Mouse (Mus musculus): ENCODE data around the gene Hsd17b6.

The Hsd17b6 gene

GRCm38 (mm10) chr10:128004918-128005317 lies 2.5 kb downstream of the Hsd17b6 start:
- no peak for DNase-seq

- no peak for DNase-seq
Measured at GRCm38 (mm10) chr10:128003281-128003801, 4.1 kb downstream of the Hsd17b6 start.

GRCm38 (mm10) chr10:127998260-127998659 lies 9.2 kb downstream of the Hsd17b6 start:
- no peak for DNase-seq

- DNase-seq: no peak
Measured at GRCm38 (mm10) chr10:127996690-127997089, 10.7 kb downstream of the Hsd17b6 start.

- peak; percentile 3 for DNase-seq
Measured at GRCm38 (mm10) chr10:127985601-127986000, 21.8 kb downstream of the Hsd17b6 start.

GRCm38 (mm10) chr10:127984650-127985049 lies 22.8 kb downstream of the Hsd17b6 start:
- DNase-seq: peak; percentile 9

GRCm38 (mm10) chr10:127975503-127975902 lies 31.9 kb downstream of the Hsd17b6 start:
- DNase-seq: no peak

GRCm38 (mm10) chr10:127974062-127974461 lies 33.3 kb downstream of the Hsd17b6 start:
- no peak for DNase-seq

GRCm38 (mm10) chr10:127971135-127971534 lies 36.3 kb downstream of the Hsd17b6 start:
- no peak for DNase-seq

- DNase-seq: no peak
Measured at GRCm38 (mm10) chr10:127970359-127970831, 37.0 kb downstream of the Hsd17b6 start.

GRCm38 (mm10) chr10:127969820-127970219 lies 37.6 kb downstream of the Hsd17b6 start:
- DNase-seq: no peak

- DNase-seq: no peak
Measured at GRCm38 (mm10) chr10:127966506-127966905, 40.9 kb downstream of the Hsd17b6 start.

GRCm38 (mm10) chr10:127964004-127964403 lies 43.4 kb downstream of the Hsd17b6 start:
- DNase-seq: no peak

GRCm38 (mm10) chr10:127962451-127962850 lies 45.0 kb downstream of the Hsd17b6 start:
- DNase-seq: no peak

GRCm38 (mm10) chr10:127959161-127959679 lies 48.2 kb downstream of the Hsd17b6 start:
- DNase-seq: no peak

GRCm38 (mm10) chr10:127956168-127956816 lies 51.1 kb downstream of the Hsd17b6 start:
- DNase-seq: peak; percentile 63

GRCm38 (mm10) chr10:127955034-127955433 lies 52.4 kb downstream of the Hsd17b6 start:
- no peak for DNase-seq

GRCm38 (mm10) chr10:127951821-127952220 lies 55.6 kb downstream of the Hsd17b6 start:
- no peak for DNase-seq

- DNase-seq: no peak
Measured at GRCm38 (mm10) chr10:127951390-127951789, 56.0 kb downstream of the Hsd17b6 start.

- DNase-seq: no peak
Measured at GRCm38 (mm10) chr10:127949596-127950130, 57.7 kb downstream of the Hsd17b6 start.

GRCm38 (mm10) chr10:127945432-127946064 lies 61.9 kb downstream of the Hsd17b6 start:
- DNase-seq: peak; percentile 23
